Mouse (Mus musculus) gastrocnemius, postnatal 14 days (tissue): ENCODE measurements at regions not wholly inside any gene's neighbourhood (a gene's known extent, or its start where the extent isn't known, plus 50 kb on each side); places are given as distances from the start of the nearest gene placed in this dataset.

Experiments used
- DNase-seq: peaks from one replicate; pipeline ENCODE4 v3.0.0; 2021; ENCODE audit warnings: mixed read lengths
- intact Hi-C: fragments of 180-260 bp; cut with DNase I; formaldehyde crosslinking; loops from one replicate; pipeline ENCODE4 v1.15.1; 2025; ENCODE audit warnings: low total_unique reads

DNA sequence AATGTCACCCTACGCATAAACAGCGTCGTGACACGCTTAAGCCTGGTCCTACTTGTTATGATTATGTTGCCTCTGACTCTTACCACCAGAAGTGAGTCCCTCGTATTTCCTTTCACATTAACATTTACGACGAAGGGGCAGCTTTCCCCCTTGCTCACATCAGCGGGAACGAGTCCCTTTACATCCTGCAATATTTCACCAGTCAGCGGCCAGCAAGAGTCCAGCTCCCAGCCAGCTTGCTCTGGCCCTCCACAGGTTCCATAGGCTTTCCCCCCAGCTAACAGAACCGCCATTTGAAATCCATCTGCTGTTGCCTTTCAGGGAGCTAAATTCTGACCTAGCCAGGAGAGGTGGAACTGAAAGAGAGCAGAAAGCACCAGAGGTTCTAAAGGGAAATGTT, 342.5 kb downstream of the Lmo4 start:
- DNase-seq = no peak
- intact Hi-C loops = no loop called here

DNA sequence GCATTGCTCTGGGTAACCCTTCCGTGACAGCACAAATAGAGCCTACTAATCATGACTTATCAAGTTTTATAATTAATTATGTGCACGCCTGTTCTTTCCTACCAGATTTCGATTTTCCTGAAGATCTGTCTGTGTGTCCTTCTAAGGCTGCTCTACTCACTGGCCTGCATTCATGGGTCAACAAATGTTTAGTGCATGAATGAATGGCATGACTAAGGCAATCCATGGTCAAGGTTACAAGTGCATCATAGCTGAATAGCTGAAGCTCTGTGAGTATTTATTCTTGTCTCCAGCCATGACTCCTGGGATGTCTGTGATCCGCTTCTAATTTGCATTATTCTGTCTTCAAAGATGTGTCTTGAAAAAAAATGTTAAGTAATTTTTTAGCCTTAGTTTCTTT, 343.2 kb downstream of the Lmo4 start:
- no peak for DNase-seq
- intact Hi-C loops = no loop called here

DNA sequence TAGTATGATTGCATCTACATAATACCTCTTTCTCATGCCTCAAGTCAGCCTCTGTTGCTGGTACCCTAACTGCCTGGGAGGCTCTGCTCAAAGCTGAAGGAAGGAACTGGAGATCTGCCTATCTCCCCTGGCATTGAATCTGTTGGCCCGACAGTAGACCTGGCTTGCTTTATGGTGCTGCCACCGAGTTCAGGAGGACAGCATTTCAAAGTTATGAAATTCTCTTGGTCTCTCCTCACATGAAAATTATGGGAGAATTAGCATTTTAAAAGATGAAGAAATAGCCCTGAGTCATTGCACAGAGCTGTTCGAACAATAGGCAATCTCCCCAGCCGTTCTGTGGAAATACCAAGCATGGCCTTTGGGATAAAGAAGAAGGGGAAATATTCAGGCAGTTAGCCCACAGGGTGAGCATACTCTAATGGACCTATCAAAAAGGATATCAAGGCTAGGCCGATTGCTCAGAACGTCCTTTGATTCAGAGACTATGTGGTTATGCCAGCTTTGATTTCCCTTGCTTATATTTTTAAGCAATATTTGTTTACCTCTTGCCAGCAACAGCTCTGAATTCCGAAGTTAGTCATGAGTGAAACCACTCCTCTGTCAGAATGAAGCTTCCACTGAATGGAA, 369.3 kb downstream of the Lmo4 start:
- no peak for DNase-seq
- intact Hi-C loops = no loop called here

DNA sequence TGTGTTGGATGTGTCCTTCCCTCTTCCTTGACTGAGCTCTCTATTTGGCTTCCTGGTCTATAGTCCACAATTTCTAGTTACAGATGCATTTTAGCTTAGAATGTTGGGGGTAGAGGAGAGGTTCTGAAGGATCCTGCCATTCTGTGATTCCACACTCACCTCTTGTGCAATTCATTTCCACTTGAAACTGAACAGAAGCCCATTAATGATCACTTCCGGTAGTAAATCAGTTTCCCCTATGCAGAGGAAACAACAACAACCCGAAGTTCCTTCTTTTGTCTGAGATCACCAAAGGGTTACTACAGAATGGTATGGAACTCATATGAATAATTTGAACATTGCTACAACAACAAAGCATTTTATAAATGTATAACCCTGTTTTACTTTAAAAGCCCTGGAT, 370.3 kb downstream of the Lmo4 start:
- DNase-seq = no peak
- intact Hi-C loops = no loop called here

DNA sequence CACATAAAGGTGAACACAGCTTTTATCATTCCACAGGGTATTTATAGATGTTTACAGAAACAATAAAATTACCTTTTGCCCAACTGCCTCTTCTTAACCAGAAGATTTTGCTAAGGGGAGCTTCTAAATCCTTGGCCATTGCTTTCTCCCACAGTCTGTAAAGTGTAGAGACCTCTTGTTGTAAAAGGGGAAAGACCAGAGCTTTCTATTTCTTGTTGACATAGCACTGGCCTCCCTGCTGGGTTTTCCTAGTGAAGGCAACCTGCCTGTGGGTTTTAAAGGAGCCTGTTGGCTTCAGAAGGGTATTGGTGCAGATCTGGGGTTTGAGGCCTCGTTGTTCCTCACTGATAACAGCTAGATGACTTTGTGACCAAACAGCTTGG, 381.6 kb downstream of the Lmo4 start:
- intact Hi-C loops = no loop called here
- DNase-seq = no peak

DNA sequence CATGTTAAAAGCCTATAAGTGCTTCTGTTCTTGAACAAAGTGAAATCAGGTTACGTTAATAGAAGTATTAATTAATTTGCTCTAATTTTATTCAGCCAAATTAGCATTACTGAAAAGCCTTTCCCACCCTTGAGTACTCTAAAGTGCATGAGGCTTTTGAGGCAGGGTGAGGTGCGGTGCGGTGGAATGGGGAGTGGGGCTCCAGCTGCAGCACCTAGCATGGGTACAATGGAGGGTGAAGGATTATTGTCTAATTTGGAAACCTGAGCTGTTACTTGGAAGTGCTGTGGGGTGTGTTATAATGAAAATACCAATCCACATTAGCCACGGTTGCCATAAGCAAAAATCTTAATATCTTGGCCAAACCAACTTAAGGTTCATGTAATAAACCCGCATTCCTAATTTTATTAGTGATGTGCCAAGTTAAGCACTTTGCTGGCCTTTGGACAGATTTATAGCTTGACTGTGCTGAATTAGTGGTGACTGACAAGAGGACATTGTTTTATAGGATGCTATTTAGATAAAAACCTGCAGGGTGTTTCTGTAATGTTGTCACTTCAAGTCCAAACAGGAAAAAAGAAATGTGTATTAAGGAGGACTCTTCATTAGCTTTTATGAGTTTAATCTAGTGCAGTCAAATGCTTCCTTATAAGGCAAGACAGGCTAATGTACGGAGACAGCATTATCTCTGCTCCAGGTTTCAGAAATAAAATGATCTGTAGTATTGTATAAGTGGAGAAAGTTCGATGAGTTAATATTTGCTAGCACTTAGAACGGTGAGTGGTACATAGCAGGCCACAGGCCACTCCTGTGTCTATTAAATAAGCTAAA, 382.2 kb downstream of the Lmo4 start:
- intact Hi-C loops = no loop called here
- no peak for DNase-seq

DNA sequence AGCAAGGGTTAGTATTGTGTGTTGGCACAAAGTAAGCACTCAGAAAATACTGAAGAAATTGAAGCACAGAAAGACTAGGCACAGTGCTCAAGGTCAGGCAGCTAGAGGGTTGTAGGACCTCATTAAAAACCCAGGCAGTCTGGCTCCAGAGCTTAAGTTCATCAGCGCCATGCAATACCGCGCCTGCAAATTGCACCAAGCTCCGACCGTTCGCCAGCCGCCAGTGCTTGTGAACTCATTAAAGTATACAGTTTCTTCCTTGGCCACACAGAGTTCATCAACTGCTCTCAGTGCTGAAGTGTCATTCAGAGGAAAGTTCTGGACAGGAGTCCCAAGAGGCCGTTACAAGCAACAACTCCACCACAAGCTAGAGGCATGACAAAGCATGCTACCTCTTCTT, 397.5 kb downstream of the Lmo4 start:
- intact Hi-C loops = no loop called here
- DNase-seq = peak; percentile 19

DNA sequence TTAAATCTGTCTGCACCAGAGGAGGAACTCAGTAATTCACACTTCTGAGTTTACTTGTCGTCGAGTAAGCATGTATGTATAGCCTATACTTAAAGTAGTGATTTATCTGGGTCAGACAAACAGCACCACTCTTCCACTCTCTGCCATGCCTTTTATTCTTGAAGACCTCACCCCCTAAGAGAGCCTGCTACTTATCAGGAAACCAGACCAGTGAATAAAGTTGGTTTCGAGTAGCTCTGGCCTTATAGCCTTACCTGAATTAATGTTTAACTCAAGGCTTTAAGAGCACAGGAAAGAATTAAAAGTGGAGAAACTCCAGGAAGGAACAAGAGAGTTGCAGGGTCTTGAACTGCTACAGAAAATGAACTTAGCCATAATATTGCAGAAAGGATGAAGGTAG, 398.1 kb downstream of the Lmo4 start:
- intact Hi-C loops = no loop called here
- no peak for DNase-seq

DNA sequence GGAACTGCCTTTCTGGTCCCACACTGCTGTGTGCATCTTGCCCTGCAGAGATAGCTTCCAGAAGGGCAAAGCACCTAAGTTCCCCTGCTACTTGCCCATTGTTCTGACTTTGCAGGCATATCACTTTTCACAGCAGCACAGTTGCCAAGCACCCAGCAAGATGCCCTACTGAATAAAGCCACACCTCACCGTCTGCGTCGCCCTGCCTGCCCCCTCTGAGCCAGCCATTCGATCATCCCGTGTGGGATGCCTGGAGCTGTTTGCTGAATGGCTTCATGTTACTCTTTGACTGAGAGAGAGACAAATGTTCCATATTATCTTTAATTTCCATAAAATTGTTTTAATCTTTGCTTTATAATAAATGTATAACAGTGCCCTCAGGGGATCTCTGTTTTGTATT, 407.2 kb downstream of the Lmo4 start:
- intact Hi-C loops = no loop called here

DNA sequence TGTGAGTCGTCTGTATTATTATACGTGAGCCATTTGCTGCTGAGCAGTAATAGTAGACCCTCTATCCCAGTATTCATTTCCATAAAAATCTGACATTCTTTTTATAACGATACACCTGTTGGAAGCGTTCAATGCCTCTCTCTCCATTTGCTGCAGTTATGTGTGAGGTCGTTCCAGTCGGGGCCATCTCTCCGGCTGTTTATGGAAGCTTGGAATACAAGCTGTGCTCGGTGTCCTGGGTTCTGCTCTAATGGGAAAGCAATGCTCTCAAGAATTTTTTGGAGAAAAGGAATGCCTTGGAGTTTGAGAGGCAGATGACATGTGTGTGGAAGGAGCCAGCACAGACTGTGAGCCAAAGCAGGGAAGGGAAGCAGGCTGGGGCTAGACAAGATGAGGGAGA, 414.1 kb downstream of the Lmo4 start:
- no peak for DNase-seq
- intact Hi-C loops = no loop called here

More for the DNA sequence above, 407.2 kb downstream of the Lmo4 start:
- no peak for DNase-seq

DNA sequence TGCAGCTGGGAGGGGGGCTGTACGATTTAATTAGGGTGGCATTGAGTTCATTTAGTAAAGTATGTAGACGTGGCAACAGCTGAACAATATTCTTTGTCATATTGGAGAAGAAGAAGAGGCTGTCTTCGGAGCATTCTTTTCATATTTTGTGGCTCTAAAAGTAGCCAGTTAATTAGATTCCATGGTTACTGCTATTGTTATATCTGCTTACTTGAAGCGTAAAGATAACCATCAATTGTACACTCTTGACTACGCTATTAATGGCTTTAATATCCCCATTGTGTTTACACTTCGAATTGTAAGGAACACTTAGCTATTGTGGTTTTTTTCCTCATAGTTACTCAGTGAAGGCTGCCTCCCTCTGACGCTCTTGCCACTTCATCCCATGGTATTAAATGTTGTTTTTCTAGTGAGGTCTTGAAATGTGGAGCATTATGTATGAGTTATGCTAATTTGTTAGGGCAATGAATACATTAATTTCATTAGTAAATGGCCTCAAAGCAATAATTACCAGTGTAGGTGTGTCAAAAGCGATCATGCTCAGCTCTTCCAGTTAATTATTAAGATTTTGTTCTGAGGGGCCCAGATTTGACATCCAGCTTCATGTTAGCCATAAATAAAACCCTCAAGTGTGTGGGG, 415.0 kb downstream of the Lmo4 start:
- no peak for DNase-seq
- intact Hi-C loops = no loop called here

DNA sequence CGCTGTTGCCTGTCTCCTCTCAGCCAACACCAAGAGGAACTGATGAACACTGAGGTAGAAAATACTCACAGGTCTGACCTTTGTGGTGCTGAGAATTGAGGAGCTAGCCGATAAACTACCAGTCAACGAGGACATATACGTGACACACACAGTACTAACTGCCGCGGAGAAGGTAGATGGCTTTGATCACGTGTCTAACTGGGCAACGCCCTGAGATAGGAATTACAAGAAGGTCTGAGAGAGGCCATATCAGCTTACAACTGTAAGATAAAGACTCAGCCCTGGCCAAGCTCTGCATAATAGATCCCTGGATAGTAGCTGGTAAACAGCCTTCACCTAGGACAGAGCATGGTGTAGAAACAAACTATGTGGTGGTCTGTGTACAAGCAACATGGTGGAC, 418.1 kb downstream of the Lmo4 start:
- intact Hi-C loops = no loop called here
- DNase-seq = no peak

DNA sequence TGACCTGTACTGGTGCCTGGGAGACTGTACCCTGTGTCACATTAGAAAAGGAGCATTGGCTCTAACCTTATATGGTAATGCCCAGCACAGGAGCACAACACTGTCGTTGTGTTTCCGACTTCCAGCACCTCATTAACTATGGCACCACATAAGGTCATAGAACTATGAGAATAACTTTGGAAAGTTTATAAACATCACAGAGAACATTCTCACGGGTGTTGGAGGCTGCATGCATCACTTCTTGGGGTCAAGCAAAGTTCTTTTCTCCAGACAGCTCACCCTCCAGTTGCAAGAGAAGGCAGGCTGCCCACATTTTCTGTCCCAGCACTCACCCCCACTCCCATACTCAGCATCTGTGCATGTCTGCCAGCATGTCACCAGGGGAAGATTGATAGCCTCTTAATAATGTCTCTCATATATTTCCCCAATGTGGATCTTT, 420.6 kb downstream of the Lmo4 start:
- intact Hi-C loops = no loop called here
- no peak for DNase-seq

DNA sequence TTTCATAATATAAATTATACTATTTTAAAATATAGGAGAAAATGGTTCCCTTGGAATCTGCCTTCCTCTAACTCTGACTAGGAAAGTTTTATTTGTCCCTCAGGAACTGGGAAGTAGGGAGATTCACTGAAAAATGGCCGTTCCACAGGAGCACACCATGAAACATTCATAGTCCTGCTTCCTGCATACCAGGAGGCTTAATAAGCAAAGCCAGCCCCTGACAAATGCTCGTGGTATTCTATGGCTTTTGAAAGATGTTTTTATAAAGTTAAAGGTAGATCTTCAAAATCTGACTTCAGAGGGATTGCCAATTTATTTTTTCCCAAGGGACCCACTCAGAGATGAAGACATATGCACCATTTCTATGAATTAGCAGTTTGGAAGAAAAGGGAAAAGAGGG, 426.9 kb downstream of the Lmo4 start:
- no peak for DNase-seq
- intact Hi-C loops = no loop called here

DNA sequence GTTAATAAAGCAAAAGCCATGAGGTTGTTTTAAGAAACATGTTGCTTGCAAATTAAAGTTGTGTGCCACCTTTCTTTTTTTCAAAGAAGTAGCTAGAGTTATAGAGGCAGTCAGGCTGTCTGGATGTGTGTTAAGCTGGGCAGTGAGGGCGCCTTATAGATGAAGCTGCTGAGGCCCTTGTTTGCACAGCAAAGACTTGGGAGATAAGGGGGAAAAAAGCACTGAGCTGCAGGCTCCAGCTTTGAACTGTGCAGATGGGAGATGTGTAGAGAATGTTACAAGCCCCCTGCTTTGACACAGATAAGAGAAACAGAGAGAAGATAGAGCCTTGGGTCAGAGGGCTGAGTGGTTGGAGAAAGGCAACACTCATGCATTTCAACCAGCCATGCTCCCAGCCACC, 445.7 kb downstream of the Lmo4 start:
- intact Hi-C loops = no loop called here
- DNase-seq = no peak

DNA sequence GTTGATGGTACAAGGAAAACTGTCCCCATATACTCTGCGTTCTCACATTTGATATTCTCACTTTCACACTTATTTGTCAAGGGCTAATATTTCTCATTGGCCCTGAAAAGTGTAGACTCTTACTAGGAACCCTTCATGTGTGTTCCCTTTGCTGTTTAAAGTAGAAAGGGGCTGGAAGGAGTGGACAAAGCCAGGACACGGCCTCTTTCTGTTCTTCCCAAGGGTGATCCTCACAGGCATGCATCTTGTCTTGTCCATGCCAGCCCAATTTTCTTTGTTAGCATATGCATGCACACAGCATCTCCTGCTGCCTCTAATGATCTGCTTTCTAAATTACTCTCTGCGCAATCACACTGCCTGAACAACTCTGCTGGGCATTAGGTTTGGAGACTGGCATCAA, 451.8 kb downstream of the Lmo4 start:
- no peak for DNase-seq
- intact Hi-C loops = no loop called here

DNA sequence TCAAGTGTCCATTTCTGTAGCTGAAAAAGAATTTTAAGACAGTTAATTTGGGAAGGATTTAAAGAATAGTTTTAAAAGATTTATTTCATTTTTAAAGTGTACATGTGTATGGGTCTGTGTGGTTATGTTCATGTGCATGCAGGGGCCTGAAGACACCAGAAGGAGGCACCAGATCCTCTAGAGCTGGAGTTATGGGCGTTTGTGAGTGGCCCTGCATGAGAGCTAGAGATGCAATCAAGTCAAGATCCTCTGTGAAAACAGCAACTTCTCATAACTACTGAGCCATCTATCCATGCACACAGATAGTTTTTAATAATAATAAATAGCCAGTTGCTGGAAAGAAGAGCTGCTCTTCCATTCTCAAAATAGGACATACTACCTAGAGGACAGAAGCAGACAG, 452.4 kb downstream of the Lmo4 start:
- intact Hi-C loops = no loop called here
- DNase-seq = no peak

DNA sequence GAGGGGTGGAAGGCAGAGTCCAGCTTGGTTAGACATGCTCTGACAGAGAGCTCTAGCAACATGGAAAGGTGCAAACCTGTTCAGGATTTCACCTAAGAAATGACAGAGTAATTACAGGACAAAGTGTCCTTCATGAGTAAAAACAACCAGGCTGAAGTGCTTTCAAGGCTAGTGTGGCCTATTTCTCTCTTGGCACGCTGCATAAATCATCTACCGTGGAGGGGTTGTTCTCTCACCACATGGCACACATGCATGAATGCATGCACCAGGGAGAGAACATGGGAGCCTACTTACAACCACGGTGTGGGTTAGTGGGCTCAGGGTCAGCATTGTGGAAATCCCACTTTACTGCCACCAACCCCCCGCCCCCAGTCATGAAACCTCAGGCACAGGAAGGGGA, 454.9 kb downstream of the Lmo4 start:
- intact Hi-C loops = no loop called here
- no peak for DNase-seq

DNA sequence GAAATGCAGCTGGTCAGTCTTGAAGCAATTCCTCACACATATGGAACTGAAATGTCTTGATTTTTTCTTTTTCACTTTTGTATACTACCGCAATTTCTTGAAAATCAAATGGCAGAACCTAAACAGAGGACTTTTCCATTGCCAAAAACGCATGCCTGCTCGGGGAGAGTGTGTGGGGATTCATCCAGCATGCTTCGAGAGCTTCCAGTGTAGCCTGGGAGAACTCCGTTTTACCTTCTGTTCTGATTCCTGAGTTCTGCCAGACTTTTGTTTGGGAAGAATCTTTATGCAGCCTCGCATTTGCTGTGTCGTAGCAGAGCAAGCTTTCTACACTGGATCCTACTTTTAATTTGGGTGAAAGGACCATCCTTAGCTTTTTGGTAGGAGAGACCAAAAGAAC, 461.4 kb downstream of the Lmo4 start:
- intact Hi-C loops = no loop called here
- no peak for DNase-seq

DNA sequence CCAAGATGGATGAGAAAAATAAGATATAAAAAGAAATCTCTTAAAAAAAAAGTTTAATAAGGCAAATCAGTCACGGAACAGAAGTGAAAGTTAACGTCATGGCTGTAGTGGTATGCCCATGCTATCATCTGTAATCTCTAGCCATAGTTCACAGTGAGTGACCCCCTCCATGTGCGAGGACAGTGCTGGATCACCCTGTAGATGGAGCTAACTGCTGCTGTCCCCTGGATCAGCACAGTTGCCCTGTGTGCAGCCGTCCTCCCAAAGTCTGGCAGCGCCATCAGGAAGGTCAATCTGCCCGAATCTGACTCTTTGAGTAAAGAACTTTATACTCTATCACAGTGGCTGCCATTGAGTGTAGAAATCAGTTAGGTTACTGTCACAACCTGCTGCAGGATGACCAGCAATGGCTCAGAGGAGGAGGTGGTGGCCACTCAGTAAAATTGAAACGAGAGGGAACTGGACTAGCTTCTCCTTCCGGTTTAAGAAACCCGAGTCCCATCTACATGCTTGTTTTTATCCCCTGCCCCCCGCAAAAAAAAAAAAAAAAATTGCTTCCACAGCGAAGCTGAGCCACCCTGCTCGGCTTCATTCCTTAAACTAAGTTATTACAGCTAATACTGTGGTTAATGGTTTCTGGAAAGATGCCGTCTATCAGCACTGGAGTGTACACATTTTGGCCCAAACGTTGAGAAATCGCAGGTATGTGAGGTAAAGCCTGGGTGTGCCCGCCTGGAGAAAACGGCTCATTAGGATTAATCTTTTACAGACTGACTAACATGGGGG, 462.0 kb downstream of the Lmo4 start:
- DNase-seq = peak; percentile 10
- intact Hi-C loops = no loop called here
